Mouse (Mus musculus) brown adipose tissue, adult 24 weeks (tissue): ENCODE data around the gene Hmgn3. TPM values are rescaled to one million over a fixed set of nuclear protein-coding genes. Genes with fewer than 3 reads are reported as not detected.
"Not testable (repeated sequence)": the region's sequence is repeated elsewhere in the genome, so short reads cannot be mapped to it uniquely, and the experiment has no call there.

Experiments used
- H3K27ac ChIP-seq: fragments of 200-500 bp; replicated peaks from 2 replicates; pipeline ENCODE4 v1.5.1; 2012; ENCODE audit warnings: low read depth, mild to moderate bottlenecking, low read length
- H3K4me1 ChIP-seq: fragments of 200-500 bp; 2 replicates; pipeline ENCODE4 v1.6.1; 2012; ENCODE audit warnings: low read length, mixed read lengths; ENCODE audit not compliant: control insufficient read depth, insufficient read depth, insufficient read length
- H3K4me3 ChIP-seq: fragments of 200-500 bp; 2 replicates; pipeline ENCODE4 v1.5.1; 2012; ENCODE audit warnings: low read depth, mild to moderate bottlenecking, low read length, moderate library complexity; ENCODE audit not compliant: insufficient read depth
- polyA plus RNA-seq: library from polyadenylated mRNA; stranded (reverse); fragments of >200 nt; gene quantifications from 2 replicates; pipeline ENCODE4 v1.2.4, GENCODE M21; 2012; ENCODE audit not compliant: missing spikeins, insufficient read depth, insufficient read length

Hmgn3 gene
- 20.3 and 22.7 TPM in 2 replicates for polyA plus RNA-seq

DNA sequence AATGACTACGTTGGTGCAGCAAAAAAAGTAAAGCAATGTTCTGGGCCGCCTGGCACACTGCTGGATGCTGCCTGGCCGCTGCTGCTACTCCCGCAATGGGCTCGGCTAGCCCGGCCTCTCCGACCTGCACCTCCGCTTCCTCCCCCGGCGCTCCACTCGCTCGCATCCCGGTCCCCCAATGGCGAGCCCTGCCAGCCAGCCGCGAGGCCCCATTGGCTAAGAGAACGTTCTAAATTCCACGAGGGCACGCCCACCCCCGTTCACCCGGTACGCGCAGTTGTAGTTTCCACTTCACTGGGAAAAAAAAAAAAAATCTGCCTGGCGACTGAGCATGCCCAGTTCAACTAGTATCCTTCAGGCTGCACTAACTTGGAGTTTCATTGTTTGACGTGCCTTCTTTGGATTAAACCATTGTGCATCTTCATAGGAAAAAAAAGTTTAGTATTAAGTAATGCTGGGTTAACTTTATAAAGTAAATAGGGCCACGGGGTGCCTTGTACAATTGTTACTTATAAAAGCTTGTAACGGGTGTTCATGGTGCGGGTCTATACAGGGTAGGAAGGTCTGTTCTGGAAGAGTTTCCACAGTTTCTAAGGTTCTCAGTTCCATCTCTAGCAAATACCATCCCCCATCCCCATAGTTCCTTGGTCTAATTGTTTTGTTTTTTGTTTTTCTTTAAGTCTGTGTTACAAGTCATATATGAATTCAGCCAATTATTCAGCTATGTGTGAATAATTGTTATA lies at the start of gene Hmgn3:
Hmgn3 (minus strand) TSS at position 240 of the 743 bp plus-strand sequence.
- Histone ChIP-seq H3K4me1 (no peaks in the 10 kb centered on the region), H3K27ac (no peak within 1 kb of the TSS), H3K4me3 (peak within 1 kb of the TSS; percentile 61)

DNA sequence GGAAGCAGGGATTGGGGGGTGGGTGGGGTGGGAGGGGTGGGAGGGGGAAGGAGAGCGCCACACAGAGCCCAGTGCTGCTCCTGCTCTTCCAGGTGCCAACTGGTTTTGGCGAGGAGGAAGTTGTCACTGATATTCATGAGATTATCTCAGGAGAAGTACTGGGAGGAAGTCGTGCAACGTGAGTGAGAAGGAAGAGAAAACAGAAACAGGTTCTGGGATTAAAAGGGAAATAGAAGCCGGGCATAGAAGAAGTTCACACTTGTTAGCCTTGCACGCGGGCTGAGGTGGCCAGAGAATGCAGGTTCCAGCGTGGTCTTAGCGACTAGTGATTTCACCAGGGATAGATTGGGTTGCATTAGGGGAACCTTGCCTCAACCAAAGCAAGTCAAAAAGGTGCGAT lies 49.3 kb upstream of the Hmgn3 start:
- H3K27ac ChIP-seq = no peak overlapping the region
- no peak overlapping the region for H3K4me3 ChIP-seq
- no peaks in the 10 kb centered on the region for H3K4me1 ChIP-seq

DNA sequence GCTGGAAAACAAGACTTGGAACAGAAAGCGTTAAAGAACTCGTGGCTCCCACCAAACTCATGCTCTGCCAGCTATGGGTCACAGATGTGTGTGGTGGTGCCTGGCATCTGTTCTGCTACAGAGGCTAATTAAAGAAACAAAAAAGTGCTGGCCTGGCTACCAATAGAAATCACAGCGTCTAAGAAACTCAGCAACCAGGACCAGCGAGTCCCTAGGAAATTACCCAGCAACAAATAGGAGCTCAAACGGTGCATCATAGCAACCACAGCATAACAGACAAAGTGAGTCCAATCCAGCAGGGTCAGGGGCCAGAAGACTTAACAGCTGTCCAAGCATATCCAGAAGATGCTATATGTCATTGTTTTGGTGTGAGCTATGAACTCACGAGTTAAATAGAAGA lies 48.5 kb upstream of the Hmgn3 start:
- Histone ChIP-seq H3K4me3 (no peak overlapping the region), H3K27ac (no peak overlapping the region), H3K4me1 (no peaks in the 10 kb centered on the region)

DNA sequence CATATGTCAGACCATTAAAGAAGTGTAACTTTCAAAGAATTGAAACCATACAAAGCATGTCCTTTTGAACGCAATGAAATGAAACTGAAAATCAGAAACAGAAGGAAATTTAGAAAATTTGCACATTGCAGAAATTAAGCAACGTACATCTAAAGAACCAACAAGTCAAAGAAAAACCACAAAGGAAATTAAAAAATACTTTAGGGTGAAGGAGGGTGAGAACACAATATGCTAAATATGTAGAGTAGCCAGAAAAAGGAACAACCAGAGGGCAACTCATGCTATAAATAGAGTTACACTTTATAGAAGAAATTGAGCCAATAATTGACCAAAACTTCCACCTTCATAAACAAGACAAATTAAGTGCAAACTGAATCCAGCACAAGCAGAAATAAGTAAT lies 41.3 kb upstream of the Hmgn3 start:
- no peak overlapping the region for H3K27ac ChIP-seq
- H3K4me1 ChIP-seq = no peaks in the 10 kb centered on the region
- H3K4me3 ChIP-seq = no peak overlapping the region

DNA sequence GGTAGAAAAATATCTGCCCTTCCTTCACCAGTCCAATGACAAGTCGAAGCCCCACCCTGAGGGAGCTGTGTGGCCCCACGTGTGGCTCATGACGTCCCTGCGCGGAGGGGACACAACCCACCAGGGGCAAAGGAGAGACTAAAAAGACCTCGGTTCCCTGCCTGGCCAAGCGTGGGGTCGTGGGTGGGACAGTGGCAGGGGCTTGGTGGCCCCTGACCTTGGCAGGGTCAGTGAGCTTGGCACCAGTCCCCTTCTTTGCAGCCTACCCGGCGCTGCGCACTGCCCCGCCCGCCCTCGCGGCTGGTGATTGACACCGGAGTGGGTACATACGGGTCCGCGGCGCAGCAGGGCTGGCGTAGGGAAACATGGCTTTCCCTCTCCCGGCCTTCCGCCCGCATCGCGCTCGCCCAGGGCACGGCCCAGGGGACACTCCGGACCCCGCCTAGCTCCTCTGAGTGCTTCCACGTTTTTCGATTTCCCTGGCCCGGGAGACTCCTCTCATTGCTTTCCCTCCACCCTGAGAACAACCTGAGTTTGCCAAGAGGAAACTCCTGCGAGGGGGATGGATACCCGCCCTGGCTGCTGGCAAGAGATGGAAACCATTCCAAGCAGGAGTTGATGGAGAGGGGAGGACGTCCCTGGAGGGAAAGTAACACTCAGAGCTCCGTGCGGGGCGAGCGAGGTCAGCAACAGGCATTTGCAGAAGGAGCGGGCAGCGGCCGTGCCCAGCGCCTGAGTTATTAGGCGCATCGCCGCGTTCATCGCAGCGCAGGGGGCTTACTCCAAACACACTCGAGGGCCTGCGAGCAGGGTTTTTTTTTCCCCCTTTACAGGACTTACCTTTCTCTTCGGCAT lies 667 bp downstream of the Hmgn3 start:
- H3K27ac ChIP-seq = no peak overlapping the region
- H3K4me3 ChIP-seq = peak overlapping the region; percentile 61
- no peaks in the 10 kb centered on the region for H3K4me1 ChIP-seq

DNA sequence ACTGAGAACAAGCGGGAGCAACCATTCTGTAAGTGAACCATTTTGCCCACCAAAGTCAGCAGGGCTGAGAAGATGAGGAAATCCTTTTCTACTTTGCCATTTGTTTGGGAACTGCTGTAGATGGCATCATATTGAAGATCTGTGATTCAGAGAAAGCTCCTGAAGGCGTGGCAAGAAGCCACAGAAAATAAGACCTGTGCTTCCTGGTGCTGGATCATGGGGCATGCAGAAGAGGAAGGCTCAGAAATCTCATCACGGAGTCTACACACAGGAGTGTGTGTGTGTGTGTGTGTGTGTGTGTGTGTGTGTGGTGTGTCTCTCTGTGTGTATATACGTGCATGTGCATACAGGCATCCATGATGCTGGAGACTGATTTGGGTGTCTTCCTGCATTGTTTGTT lies 16.7 kb downstream of the Hmgn3 start:
- no peaks in the 10 kb centered on the region for H3K4me1 ChIP-seq
- no peak overlapping the region for H3K4me3 ChIP-seq
- H3K27ac ChIP-seq = no peak overlapping the region

DNA sequence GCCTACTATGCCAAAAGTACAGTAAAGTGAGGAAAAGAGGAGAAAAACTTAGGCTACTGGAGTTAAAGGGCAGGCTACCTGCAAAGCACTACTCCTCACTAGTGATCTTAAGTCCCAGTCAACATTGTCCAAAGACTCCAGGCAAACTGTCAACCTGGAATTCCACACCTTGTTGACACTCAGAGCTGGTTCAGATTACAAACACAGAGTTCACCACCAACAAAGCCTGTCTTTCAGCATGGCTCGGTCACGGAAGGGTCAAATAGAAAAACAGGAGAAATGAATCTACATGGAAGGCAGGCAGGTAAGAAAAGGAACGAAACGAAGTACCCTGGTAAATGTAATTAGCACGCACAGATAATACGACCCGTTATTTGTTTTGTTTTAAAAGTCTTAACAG lies 18.6 kb downstream of the Hmgn3 start:
- Histone ChIP-seq H3K27ac (no peak overlapping the region), H3K4me3 (no peak overlapping the region), H3K4me1 (no peaks in the 10 kb centered on the region)

DNA sequence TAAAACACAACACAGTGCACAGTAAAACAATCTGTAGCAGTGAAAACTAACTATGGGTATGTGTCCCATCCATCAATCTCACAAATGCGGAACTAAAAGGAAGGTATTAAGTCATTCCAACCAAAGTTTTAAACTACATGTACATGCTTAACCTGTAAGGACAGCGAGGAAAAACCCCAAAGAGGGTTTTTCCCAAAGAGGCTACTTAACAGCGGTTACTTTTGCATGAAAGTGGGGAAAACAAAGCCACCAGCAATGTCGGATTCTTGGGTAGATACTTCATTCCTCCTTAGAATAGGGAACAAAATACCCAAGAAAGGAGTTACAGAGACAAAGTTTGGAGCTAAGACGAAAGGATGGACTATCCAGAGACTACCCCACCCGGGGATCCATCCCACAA lies 20.0 kb downstream of the Hmgn3 start:
- not testable (repeated sequence) for H3K4me3 ChIP-seq, H3K4me1 ChIP-seq

DNA sequence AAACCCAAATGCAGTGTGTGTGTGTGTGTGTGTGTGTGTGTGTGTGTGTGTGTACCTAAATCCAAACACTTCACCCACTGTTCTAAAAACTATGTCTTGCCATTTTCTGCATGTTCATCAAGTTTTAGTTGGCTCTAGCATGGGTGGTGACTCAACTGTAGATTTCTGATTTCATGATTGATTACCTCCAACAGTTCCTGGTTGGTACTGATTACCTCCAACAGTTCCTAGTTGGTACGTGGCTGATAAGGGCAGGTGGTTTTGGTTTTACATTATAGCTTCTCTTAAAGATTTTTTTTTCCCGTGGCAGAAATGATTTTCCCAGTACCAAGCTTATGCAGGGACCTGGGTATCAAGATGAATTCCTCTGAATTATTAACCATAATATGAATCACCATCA lies 27.3 kb downstream of the Hmgn3 start:
- no peaks in the 10 kb centered on the region for H3K4me1 ChIP-seq
- H3K27ac ChIP-seq = no peak overlapping the region
- H3K4me3 ChIP-seq = no peak overlapping the region

More for the DNA sequence above, 20.0 kb downstream of the Hmgn3 start:
- H3K27ac ChIP-seq = not testable (repeated sequence)

DNA sequence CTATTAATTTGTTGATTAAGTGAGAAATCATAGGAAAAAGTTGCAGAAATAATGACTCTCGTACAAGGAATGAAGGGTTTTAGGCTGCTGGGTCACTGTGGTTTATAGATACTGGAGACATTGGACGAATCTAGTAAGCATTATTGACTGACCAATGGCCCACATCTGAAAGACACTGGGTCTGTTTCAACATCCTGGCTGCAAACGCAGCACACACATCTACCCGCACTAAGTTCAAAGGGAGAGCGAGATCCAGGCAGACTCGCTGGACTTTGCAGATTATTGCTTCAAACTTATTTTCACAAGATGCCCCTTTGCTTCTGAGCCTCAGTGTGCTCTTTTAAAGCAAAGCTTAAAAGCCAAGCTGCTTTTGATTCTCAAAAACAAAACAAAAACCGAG lies 29.0 kb downstream of the Hmgn3 start:
- Histone ChIP-seq H3K4me1 (no peaks in the 10 kb centered on the region), H3K4me3 (no peak overlapping the region), H3K27ac (no peak overlapping the region)

DNA sequence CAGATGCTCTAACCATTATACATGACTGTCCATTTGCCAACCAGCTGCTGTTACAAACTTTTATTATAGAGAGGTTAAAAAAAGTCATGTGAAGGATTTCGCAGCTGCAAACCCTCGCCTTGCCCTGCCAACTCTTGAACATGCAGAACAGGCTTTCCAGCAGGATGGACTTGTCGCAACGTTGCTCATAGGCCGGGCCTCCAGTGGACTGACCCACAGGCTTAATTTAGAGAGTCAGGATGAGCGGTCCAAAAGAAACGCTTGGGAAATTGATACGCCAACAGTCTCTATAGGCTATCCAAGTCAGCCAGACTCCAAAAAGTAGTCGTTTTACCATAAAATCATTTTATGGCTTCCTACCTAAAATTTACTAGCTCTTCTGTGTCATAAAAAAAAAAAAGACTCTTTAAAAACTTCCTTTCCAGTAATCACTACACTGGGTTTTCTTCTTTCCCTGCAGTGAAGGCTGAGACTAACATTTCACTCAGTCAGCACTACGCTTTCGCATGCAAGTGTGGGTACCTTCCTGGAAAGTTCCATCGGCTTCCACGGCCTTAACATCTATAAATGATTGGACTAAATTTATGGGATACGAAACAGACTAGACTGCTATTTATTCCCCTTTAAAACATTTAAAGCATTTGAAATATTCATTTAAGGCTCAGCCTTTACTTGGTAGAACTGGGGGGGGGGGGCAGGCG lies 29.6 kb downstream of the Hmgn3 start:
- Histone ChIP-seq H3K27ac (no peak overlapping the region), H3K4me1 (no peaks in the 10 kb centered on the region), H3K4me3 (no peak overlapping the region)

DNA sequence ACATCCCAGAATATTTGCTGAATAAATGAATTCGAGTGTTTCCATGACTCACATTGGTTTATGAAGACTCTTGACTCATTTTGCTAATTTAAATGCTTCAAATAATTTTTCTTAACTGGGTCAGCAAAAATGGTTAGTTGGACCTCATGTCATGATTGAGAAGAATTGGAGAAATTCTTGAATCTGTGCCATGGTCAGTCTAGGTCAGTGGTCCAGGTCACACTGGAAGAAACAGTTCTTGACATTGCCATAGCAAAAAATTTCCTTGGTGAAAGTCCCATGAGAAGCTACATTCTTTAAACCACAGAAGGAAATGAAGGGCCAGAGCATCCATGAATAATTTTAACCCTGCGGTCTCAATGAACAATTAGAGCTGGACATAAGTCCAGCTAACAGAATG lies 30.8 kb downstream of the Hmgn3 start:
- Histone ChIP-seq H3K4me3 (no peak overlapping the region), H3K4me1 (no peaks in the 10 kb centered on the region), H3K27ac (no peak overlapping the region)

DNA sequence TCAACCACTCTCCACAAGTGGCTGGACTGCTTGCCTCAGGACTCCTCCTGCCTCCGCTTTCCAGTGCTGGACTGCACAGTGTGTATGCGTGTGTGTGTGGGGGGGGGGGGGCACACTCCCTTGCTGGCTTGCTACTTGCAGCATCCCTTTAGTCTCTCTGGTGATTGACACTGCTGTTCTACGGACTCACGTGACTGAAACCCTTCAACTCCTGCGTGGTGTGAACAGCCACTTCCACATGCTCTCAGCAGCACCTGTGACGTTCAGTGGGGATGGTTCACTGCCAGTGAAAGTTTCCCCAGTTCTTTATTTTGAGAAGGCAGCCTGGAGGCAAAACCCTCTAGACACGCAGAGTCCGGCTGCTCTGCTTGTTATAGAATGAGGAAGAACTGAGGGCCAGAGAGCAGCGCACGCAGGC lies 32.7 kb downstream of the Hmgn3 start:
- Histone ChIP-seq H3K4me3 (no peak overlapping the region), H3K27ac (no peak overlapping the region), H3K4me1 (no peaks in the 10 kb centered on the region)

DNA sequence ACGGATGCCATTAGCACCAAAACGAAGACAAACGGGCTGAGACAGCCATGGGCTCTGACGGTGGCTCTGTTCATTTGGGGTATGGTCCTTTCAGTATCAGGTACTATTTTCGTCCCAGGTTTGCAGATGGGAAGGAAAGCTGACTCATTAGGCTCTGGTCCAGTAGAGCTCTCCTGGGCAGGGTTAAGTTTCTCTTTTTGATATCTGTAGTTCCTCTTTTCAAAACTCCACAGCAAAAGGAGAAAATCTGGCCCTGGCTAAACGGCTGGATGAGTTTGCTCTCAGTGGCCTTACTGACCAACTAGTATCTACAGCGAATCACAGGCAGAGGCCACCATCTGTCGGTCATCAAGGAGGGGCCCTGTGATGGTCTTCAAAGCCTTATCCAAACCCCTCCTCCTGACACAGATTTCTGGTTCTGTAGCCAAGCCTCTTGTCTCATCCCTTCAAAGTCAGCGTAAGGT lies 34.1 kb downstream of the Hmgn3 start:
- Histone ChIP-seq H3K27ac (no peak overlapping the region), H3K4me1 (no peaks in the 10 kb centered on the region), H3K4me3 (no peak overlapping the region)

DNA sequence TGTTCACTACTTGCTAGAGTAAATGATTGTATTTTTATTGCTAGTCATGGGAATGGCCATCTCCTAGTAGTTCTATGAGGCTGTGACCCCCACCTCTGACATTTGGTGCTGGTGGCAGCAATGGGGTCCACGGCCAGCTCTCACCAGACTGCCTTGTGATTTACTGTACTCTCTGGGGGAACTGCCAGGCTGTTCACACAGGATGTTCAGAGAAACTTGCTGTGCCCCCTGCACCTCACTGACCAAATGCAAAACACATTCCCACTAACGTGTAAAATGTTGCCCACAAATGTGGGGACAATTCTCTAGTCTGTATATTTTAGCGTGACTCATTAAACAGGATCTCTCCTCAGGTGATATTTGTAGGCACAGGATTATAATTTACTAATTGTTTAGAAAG lies 34.7 kb downstream of the Hmgn3 start:
- H3K27ac ChIP-seq = no peak overlapping the region
- H3K4me3 ChIP-seq = no peak overlapping the region
- no peaks in the 10 kb centered on the region for H3K4me1 ChIP-seq
